Mouse (Mus musculus) cerebellum, adult 2 months (tissue): Measurements from ENCODE around the gene Mbd5.

Source experiments
- CTCF ChIP-seq: fragments of 200-500 bp; IDR thresholded peaks from 2 replicates; pipeline ENCODE4 v1.5.1; 2011; ENCODE audit warnings: low read depth, mild to moderate bottlenecking, control low read depth, low read length, moderate library complexity, borderline replicate concordance; ENCODE audit not compliant: insufficient read depth
- POLR2A ChIP-seq: fragments of 200-500 bp; IDR thresholded peaks from 2 replicates; pipeline ENCODE4 v1.6.1; 2011; ENCODE audit warnings: low read length, control low read depth, borderline replicate concordance; ENCODE audit not compliant: insufficient read depth

DNA sequence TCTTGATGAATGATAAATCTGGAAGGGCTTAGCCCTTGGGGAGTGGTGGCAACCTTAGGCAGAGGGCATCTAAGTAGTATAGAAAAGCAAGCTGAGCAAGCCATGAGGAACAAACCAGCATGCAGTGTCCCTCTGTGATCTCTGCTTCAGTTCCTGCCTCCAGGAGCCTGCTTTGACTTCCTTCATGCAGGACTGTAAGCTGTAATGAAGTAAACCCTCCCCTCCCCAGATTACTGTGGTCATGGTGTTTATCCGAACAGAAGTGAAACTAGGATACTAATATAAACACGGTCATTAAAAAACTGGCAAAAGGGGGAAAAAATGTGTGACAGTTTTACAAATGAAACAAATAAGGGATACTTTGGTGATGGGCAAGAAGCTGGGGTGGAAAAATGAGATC, 284.8 kb downstream of the Mbd5 start:
- no peak for TF ChIP-seq CTCF
- TF ChIP-seq POLR2A, result no peak
